Mouse (Mus musculus) ES-Bruce4 (cell line): ENCODE measurements at regions not wholly inside any gene's neighbourhood (a gene's known extent, or its start where the extent isn't known, plus 50 kb on each side); places are given as distances from the start of the nearest gene placed in this dataset.

Experiments used
- EP300 ChIP-seq: IDR thresholded peaks from 2 replicates; pipeline ENCODE4 v1.6.1; 2011; ENCODE audit warnings: low read depth, low read length; ENCODE audit not compliant: insufficient read depth
- POLR2A ChIP-seq: IDR thresholded peaks from one replicate; pipeline ENCODE4 v1.8.1; 2011; ENCODE audit warnings: low read length; ENCODE audit not compliant: insufficient read depth

- TF ChIP-seq EP300: 0 out of 2 replicates have a peak, but pooled peaks have one; percentile 63
- no peak for TF ChIP-seq POLR2A
These were observed 371.8 kb downstream of the Adam3 start for GRCm38 (mm10) chr8:24353842-24354241.
